Mouse (Mus musculus) megakaryocyte, embryonic 14.5 days (primary cell): ENCODE results near the gene Ttn. TPM values are rescaled to one million over a fixed set of nuclear protein-coding genes. Genes with fewer than 3 reads are reported as not detected.

Experiments used
- H3K27me3 ChIP-seq: replicated peaks from 2 replicates; pipeline ENCODE3; 2012; ENCODE audit warnings: inconsistent platforms
- H3K36me3 ChIP-seq: replicated peaks from 2 replicates; pipeline ENCODE3; 2012; ENCODE audit warnings: low read length, inconsistent platforms, mixed read lengths
- H3K4me1 ChIP-seq: 2 replicates; pipeline ENCODE4 v1.6.1; 2012; ENCODE audit warnings: inconsistent platforms
- H3K4me3 ChIP-seq: replicated peaks from 2 replicates; pipeline ENCODE3; 2012; ENCODE audit warnings: moderate library complexity, mild to moderate bottlenecking, inconsistent platforms
- H3K9me3 ChIP-seq: 2 replicates; pipeline ENCODE4 v1.6.1; 2012; ENCODE audit warnings: inconsistent platforms
- FLI1 ChIP-seq: IDR thresholded peaks from 2 replicates; pipeline ENCODE4 v1.6.1; 2012; ENCODE audit warnings: low read length, inconsistent platforms, mixed read lengths
- GATA1 ChIP-seq: IDR thresholded peaks from 3 replicates; pipeline ENCODE4 v1.6.1; 2012; ENCODE audit warnings: mixed read lengths, low read length, inconsistent platforms, borderline replicate concordance
- polyA plus RNA-seq: library from polyadenylated mRNA; stranded (reverse); fragments of >175 nt; gene quantifications from 2 replicates; pipeline ENCODE4 v1.2.3, GENCODE M21; 2012; ENCODE audit warnings: low replicate concordance; ENCODE audit not compliant: insufficient read depth

The Ttn gene
- polyA plus RNA-seq, 1 experiment = not detected

DNA sequence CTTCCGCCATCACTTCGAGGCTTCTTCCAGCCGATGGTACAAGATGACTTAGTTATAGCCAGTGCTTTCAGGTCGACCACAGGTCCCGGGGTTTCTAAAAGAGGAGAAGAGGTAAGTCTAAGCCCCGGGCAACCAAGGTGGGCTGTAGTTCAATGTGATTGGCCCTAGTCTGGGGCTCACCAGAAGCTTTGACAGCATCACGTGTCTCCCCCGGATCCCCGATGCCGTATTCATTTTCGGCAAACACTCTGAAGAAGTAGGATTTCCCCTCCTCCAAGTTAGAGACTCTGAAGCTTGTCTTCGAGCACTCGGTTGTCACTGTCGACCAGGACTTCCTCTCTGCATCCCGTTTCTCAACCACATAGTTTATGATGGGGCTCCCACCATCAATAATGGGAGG, 225.9 kb downstream of the Ttn start:
- TF ChIP-seq GATA1 (no peak), FLI1 (no peak)
- H3K4me1 ChIP-seq = no peaks in the 10 kb centered on the region
- H3K27me3 ChIP-seq = no peaks in the 10 kb centered on the region
- H3K9me3 ChIP-seq = peaks cover 61% of the 10 kb centered on the region
- H3K36me3 ChIP-seq = no peaks in the 10 kb centered on the region
- no peak overlapping the region for H3K4me3 ChIP-seq

DNA sequence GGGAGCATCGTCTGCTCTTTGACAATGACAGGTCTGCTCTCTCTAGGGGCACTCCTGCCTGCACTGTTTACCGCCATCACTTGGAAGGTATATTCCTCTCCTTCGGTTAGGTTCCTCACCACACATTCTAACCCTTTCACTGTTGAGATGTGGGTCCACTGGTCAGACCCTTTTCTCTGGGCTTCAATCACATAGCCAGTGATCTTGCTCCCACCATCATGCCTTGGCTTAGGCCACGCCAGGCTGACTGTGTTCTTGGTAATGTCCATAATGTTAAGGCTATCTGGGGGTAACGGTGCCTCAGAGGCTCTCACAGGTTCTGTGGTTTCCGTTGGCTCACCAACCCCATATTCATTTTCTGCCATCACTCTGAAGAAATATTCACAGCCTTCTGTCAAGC, 230.4 kb downstream of the Ttn start:
- Histone ChIP-seq H3K4me1 (no peaks in the 10 kb centered on the region), H3K9me3 (peaks cover 82% of the 10 kb centered on the region), H3K36me3 (no peaks in the 10 kb centered on the region), H3K4me3 (no peak overlapping the region), H3K27me3 (no peaks in the 10 kb centered on the region)
- TF ChIP-seq FLI1 = no peak
- no peak for TF ChIP-seq GATA1

DNA sequence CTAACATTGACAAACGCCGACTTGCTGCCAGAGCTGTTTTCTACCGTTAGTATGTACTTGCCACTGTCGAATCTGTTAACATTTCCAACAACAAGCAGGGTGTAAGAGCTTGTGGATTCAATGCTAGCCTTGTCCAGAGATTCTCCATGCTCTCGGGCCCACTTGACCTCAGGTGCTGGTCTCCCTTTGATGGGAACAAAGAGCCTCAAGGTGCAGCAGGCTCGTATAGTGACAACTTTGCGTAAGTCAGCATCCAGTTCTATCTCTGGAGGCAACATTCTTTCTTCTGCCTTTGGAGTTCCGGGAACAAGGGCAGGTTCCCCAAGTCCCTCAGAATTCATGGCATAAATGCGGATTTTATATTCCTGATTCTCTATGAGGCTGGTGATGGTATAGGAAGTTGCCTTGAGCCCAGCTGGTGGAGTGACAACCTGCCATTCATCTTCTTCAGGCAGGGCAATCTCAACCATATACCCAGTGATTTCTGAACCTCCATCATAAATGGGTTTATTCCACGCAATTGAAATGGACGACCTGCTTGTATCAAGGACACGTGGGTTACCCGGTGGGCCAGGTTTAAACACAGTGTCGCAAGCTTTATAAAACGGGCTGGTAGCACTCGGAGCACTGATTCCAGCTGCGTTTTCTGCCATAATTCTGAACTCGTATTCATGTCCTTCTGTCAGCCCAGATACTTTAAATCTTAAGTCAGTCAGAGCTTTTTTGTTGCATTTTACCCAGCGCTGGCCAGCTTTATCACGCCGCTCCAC, 232.8 kb downstream of the Ttn start:
- TF ChIP-seq GATA1 (no peak), FLI1 (no peak)
- H3K27me3 ChIP-seq = no peaks in the 10 kb centered on the region
- H3K4me1 ChIP-seq = no peaks in the 10 kb centered on the region
- H3K9me3 ChIP-seq = peaks cover 93% of the 10 kb centered on the region
- no peak overlapping the region for H3K4me3 ChIP-seq
- no peaks in the 10 kb centered on the region for H3K36me3 ChIP-seq

DNA sequence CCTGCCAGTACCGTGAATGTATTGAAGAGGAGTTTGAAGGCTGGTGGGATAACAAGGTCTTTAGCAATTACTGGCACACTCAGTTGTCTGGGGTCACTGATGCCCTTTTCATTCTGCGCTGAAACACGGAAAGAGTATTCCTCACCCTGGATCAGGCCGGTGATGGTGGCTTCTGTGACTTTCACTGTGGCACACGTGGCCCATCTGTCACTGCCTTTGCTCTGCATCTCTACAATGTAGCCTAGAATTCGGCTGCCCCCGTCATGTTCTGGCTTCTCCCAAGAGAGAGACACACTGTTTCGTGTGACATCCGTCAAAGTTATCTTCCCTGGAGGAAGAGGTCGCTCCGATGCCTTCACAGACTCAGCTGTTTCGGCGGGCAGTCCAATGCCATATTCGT, 233.7 kb downstream of the Ttn start:
- Histone ChIP-seq H3K4me3 (no peak overlapping the region), H3K9me3 (peaks cover 97% of the 10 kb centered on the region), H3K27me3 (no peaks in the 10 kb centered on the region), H3K4me1 (no peaks in the 10 kb centered on the region), H3K36me3 (no peaks in the 10 kb centered on the region)
- TF ChIP-seq GATA1 = no peak
- no peak for TF ChIP-seq FLI1

- Histone ChIP-seq H3K36me3 (peaks cover 8% of the 10 kb centered on the region), H3K9me3 (peaks cover 82% of the 10 kb centered on the region), H3K27me3 (no peaks in the 10 kb centered on the region), H3K4me3 (no peak overlapping the region), H3K4me1 (no peaks in the 10 kb centered on the region)
- no peak for TF ChIP-seq GATA1
- no peak for TF ChIP-seq FLI1
These were observed 262.7 kb downstream of the Ttn start for GRCm38 (mm10) chr2:76719650-76720049.

GRCm38 (mm10) chr2:76714984-76715383, 267.4 kb downstream of the Ttn start:
- H3K36me3 ChIP-seq = peaks cover 47% of the 10 kb centered on the region
- H3K27me3 ChIP-seq = no peaks in the 10 kb centered on the region
- peaks cover 91% of the 10 kb centered on the region for H3K9me3 ChIP-seq
- no peaks in the 10 kb centered on the region for H3K4me1 ChIP-seq
- TF ChIP-seq GATA1 (no peak), FLI1 (no peak)
- no peak overlapping the region for H3K4me3 ChIP-seq

- Histone ChIP-seq H3K9me3 (peaks cover 58% of the 10 kb centered on the region), H3K27me3 (no peaks in the 10 kb centered on the region), H3K4me1 (no peaks in the 10 kb centered on the region), H3K36me3 (peaks cover 56% of the 10 kb centered on the region), H3K4me3 (no peak overlapping the region)
- no peak for TF ChIP-seq GATA1
These were observed 273.8 kb downstream of the Ttn start for GRCm38 (mm10) chr2:76708512-76708911.

GRCm38 (mm10) chr2:76705655-76706054, 276.7 kb downstream of the Ttn start:
- Histone ChIP-seq H3K4me1 (no peaks in the 10 kb centered on the region), H3K9me3 (peaks cover 29% of the 10 kb centered on the region), H3K4me3 (no peak overlapping the region), H3K36me3 (peaks cover 59% of the 10 kb centered on the region), H3K27me3 (no peaks in the 10 kb centered on the region)
- TF ChIP-seq FLI1 = no peak
- TF ChIP-seq GATA1 = no peak

DNA sequence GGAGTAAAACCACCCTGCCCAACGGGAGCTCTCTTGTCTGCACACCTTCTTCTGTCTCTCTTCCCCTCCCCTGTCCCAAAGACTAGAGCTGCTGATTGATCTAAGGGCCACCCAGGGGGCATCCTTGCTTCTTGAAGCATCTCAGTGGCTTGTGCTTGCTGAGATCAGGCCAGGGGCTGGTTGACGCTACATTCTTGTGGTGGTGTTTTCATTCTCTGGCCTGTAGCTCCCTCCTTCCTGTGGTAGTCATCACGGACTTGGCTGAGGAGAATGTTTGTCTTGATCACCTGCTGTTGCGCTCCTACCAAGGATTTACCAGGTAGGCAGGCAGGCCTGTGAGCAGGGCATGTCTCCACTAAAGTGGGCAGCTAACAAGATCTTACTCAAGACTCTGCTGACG, 279.6 kb downstream of the Ttn start:
- peaks cover 67% of the 10 kb centered on the region for H3K36me3 ChIP-seq

DNA sequence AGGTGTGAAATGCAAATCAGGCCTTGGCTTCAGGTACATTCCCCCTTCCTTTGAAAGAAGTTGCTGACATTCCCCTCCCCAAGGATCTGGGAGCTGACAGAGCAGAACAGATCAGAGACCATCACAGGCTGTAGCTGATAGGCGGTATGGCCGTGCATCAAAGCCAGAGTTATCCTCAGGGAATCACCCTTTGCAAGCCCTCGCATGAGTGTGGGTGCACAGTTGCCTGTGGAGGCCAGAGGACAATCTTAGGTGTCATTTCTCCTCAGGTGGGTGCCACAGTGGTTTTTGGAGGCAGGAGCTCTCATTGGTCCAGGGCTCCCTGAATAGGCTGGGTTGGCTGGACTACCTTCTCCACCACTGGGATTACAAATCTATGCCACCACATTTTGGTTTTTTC, 280.2 kb downstream of the Ttn start:
- TF ChIP-seq GATA1 (no peak), FLI1 (no peak)
- no peak overlapping the region for H3K4me3 ChIP-seq
- H3K27me3 ChIP-seq = no peaks in the 10 kb centered on the region
- H3K36me3 ChIP-seq = peaks cover 73% of the 10 kb centered on the region
- no peaks in the 10 kb centered on the region for H3K4me1 ChIP-seq
- H3K9me3 ChIP-seq = 0 out of 2 replicates have a peak, but pooled peaks cover 7% of the 10 kb centered on the region

More for the DNA sequence above, 279.6 kb downstream of the Ttn start:
- H3K27me3 ChIP-seq = no peaks in the 10 kb centered on the region
- H3K4me3 ChIP-seq = no peak overlapping the region
- H3K4me1 ChIP-seq = no peaks in the 10 kb centered on the region
- TF ChIP-seq FLI1 = no peak
- no peak for TF ChIP-seq GATA1
- 0 out of 2 replicates have a peak, but pooled peaks cover 7% of the 10 kb centered on the region for H3K9me3 ChIP-seq

DNA sequence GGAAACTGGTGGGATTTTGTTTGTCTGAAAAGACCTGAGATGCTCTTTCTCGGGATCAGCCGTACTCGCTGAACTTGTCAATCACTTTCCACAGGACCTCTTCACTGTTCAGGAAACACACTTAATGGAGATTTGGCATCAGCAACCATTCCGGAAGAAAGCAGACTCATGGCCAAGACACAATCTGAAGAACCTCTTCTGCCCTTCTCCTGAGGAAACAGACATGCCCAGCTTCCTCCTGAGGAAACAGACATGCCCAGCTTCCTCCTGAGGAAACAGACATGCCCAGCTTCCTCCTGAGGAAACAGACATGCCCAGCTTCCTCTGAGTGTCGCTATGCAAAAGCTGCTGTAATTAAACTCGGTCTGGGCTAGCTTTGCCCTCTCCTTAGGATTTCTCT, 287.1 kb downstream of the Ttn start:
- Histone ChIP-seq H3K4me3 (no peak overlapping the region), H3K9me3 (no peaks in the 10 kb centered on the region), H3K36me3 (peaks cover 95% of the 10 kb centered on the region), H3K4me1 (peaks cover 12% of the 10 kb centered on the region), H3K27me3 (no peaks in the 10 kb centered on the region)
- TF ChIP-seq FLI1 (no peak), GATA1 (no peak)
